Mouse (Mus musculus): ENCODE measurements around the gene Dpm2. TPM values are rescaled to one million over a fixed set of nuclear protein-coding genes. Genes with fewer than 3 reads are reported as not detected.

Dpm2 gene
- polyA plus RNA-seq, 1 experiment from 2014 or later, result 110 TPM

DNA sequence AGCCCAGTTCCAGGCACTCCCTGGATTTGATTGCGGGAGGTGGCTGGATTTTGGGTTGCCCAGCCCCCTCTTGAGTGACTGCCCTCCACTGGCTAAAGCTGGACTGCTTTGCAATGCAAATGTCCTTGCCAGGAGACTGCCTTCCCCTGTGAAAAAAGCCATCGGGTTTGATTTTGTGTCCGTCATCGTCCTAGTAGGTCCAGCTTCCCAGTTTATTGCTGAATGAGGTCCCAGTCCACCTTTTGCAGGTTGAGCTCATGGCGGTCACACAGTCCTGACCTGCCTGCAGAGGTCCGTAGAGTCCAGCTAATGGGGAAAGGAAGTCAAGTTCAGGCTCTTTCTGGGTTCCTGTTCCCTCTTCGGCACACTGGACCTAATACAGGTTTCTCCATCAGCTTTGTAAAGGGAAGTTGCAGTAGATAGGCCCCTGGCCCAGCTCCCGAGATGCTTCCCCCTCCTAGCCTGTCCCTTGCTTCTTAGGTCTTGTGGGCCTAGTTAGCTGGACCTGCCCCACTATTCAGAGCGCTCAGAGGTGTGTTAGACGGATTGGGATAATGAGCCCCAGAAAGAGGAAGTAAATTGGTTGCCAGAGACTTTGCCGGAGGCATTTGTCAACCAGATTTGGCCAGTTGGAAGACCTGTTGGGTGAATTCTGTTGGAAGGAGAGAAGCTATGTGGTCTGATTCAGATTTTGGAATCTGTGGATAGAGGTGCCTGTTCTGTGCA is 33.9 kb upstream of the Dpm2 start:
- Histone ChIP-seq H3K36me3 (replicated peaks) (no peaks in the 10 kb centered on the region), H3K9ac (peak overlapping the region; percentile 87), H3K27ac (peak overlapping the region; percentile 43; the same call in 1 of the 2 replicates), H3K9me3 (no peaks in the 10 kb centered on the region), H3K4me3 (replicated peaks) (peak overlapping the region; percentile 93), H3K27me3 (no peaks in the 10 kb centered on the region), H3K4me2 (peak overlapping the region; percentile 80), H3K4me1 (peaks cover 63% of the 10 kb centered on the region)
- no peak for ATAC-seq (ENCODE audit: low FRiP score)
- WGBS, result 3% methylated on average over 11 of the region's 11 CpGs

DNA sequence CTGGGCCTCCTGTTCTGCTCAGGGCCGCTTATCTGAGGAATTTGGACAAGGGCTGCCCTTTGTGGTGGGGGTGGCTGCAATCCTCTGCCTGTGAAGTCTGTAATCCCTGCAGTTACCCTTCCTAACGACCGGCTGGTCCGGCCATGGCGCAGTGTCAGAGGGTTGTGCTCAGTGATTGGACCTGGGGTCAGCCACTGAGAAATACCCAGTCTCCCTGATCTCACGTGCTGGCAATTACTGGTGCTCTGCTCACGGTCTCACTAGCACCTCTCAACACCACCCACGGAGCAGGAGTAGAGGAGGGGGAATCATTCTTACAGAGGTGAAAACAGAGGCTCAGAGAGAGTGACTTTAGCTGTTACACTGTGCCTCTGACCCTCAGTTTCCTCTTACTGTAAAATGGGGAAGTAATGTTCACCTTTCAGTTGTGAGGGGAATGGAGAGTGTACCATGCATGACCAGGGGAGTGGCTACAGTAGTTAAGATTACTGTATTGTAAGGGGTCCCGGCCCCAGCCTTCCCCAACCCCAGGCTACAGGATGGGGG is 33.2 kb upstream of the Dpm2 start:
- H3K27ac ChIP-seq, result 0 out of 2 replicates have a peak overlapping the region, but pooled peaks have one; percentile 43
- peak overlapping the region; percentile 80 for H3K4me2 ChIP-seq
- H3K27me3 ChIP-seq, result no peaks in the 10 kb centered on the region
- no peaks in the 10 kb centered on the region for H3K9me3 ChIP-seq
- peaks cover 66% of the 10 kb centered on the region for H3K4me1 ChIP-seq
- peak overlapping the region; percentile 93 for H3K4me3 ChIP-seq (replicated peaks)
- 9% methylated on average over 9 of the region's 9 CpGs for WGBS
- no peaks in the 10 kb centered on the region for H3K36me3 ChIP-seq (replicated peaks)
- peak overlapping the region; percentile 87 for H3K9ac ChIP-seq
- no peak for ATAC-seq (ENCODE audit: low FRiP score)

DNA sequence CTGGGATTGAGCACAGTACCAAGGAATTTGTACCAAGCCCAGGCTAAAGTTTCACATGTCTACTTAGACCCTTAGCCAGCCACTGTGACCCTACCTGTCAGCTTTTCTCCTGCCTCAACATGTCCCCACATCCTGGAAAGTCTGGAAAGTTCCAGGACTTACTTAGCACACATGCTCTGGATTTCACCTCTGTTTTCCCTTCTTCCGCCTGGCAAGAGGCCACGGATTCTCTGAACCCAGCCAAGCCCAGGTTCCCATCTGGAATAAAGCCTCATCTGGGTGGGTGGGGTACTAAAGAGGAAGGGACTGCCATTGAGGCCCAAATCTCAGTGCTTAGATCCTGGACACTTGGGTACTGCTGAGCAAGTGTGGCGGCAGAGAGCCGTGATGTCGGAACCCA is 32.7 kb upstream of the Dpm2 start:
- Histone ChIP-seq H3K4me3 (replicated peaks) (peak overlapping the region; percentile 93), H3K36me3 (replicated peaks) (no peaks in the 10 kb centered on the region), H3K27ac (no peak overlapping the region), H3K27me3 (no peaks in the 10 kb centered on the region), H3K9ac (peak overlapping the region; percentile 87; the same call in 1 of the 2 replicates), H3K4me2 (peak overlapping the region; percentile 80), H3K4me1 (peaks cover 68% of the 10 kb centered on the region), H3K9me3 (no peaks in the 10 kb centered on the region)
- WGBS, result 86% methylated on average over 5 of the region's 5 CpGs
- no peak for ATAC-seq (ENCODE audit: low FRiP score)

DNA sequence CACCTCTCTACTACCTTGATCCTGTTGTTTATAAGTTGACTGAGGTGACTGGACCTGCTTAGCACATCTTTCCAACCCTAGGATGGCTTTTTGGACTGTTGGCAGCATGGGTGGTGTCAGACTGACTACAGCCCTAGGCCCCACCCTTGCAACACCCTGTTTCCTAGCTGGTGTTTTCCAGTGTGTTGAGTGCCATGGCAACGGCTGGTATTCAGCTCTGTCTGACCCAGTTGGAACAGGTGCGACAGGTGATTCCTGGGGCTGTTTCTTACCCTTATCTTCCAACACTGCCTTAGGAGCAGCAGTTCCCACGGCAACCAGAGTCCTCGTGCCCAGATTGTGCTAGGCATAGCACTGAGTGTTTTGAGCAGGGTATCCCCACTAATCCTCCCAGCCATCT is 32.2 kb upstream of the Dpm2 start:
- Histone ChIP-seq H3K4me3 (replicated peaks) (no peak overlapping the region), H3K9me3 (no peaks in the 10 kb centered on the region), H3K9ac (no peak overlapping the region), H3K27me3 (no peaks in the 10 kb centered on the region), H3K4me1 (peaks cover 68% of the 10 kb centered on the region), H3K4me2 (0 out of 2 replicates have a peak overlapping the region, but pooled peaks have one; percentile 80), H3K27ac (no peak overlapping the region), H3K36me3 (replicated peaks) (no peaks in the 10 kb centered on the region)
- 75% methylated on average over 4 of the region's 4 CpGs for WGBS
- no peak for ATAC-seq (ENCODE audit: low FRiP score)

DNA sequence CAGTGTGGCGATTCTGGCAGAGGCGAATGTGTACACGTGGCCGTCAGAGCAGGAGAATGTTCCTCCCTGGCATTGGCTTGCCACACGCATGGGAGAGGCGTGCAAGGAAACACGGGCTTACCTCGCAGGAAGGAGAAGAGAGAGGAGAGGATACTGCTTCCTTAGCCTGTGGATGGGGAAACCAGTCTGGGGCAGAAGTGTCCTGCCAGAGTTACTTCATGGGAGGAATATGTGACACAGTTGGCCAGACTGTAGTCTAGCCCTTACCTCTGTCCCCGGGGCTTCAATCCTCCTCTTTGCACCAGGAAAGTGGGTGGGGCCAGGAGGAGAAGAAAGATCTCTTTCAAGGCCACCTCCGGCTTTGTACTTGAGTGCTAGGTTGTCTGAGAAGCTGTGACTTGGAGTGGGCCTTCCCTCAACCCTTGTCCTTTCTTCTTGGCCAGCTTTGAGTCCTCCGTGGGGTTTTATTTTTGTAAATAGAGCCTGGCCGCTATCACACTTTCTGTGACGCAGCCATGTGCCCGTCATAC is 31.1 kb upstream of the Dpm2 start:
- Histone ChIP-seq H3K27me3 (no peaks in the 10 kb centered on the region), H3K4me2 (no peak overlapping the region), H3K36me3 (replicated peaks) (no peaks in the 10 kb centered on the region), H3K4me3 (replicated peaks) (no peak overlapping the region), H3K27ac (no peak overlapping the region), H3K9ac (no peak overlapping the region), H3K9me3 (no peaks in the 10 kb centered on the region), H3K4me1 (peaks cover 59% of the 10 kb centered on the region)
- ATAC-seq (ENCODE audit: low FRiP score), result no peak
- 80% methylated on average over 14 of the region's 14 CpGs for WGBS

DNA sequence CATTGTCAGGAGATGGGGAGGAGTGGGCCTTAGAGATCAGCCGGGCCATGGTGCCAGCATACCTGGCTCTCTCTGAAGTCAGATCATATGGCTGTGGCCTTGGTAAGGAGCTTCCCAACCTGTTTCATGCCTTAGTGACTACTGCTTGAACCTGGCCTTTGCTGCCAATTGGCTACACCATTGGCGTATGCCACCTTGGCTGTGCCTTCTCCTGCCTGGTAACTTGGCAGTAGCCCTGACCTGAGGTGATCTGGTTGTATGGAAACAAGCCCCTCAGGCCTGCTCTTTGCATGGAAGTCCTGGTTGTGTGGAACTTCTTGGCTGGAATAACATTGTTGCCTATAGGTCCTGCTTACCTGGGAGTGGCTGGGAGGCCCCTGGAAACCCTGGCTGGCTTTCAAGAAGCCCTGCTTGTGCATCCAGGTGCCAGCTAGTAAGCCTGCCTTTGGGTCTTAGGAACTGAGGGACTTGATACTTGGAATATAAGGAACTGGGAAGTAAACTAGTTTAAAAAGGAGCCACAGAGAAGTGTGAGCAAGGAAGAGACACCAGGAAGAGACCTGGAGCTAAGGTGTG is 29.2 kb upstream of the Dpm2 start:
- Histone ChIP-seq H3K9ac (no peak overlapping the region), H3K9me3 (no peaks in the 10 kb centered on the region), H3K4me2 (no peak overlapping the region), H3K27ac (no peak overlapping the region), H3K4me1 (peaks cover 48% of the 10 kb centered on the region), H3K4me3 (replicated peaks) (no peak overlapping the region), H3K36me3 (replicated peaks) (no peaks in the 10 kb centered on the region), H3K27me3 (no peaks in the 10 kb centered on the region)
- 80% methylated on average over 2 of the region's 2 CpGs for WGBS
- no peak for ATAC-seq (ENCODE audit: low FRiP score)

DNA sequence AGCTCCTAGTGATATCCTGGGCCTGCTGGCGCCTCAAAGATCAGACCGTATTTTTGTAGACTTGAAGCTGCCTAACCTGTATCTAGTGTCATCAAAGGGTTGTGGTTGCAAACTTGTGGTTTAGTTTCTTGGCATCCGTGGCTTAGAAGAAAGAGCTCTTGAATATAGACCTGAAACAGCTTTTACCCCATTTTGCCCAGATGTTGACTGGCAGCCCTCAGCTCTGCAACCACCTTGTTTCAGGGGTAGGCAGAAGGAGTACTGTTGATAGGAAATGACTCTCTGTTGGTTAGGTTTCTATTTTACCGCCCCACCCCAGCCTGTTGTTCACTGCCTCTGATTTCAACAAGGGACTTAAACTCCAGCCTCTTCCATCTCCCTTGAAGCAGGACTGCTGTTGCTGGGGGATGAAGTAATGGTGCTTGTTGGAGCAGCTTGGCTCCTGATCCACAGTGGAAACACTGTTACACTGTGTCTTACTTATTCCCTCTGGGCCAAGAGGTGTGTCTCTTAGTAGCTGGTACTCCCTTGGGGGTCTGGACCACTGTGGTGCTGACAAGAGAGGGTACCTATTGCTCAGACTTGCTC is 28.6 kb upstream of the Dpm2 start:
- Histone ChIP-seq H3K9me3 (no peaks in the 10 kb centered on the region), H3K4me1 (peaks cover 43% of the 10 kb centered on the region), H3K4me3 (replicated peaks) (no peak overlapping the region), H3K36me3 (replicated peaks) (no peaks in the 10 kb centered on the region), H3K9ac (no peak overlapping the region), H3K4me2 (no peak overlapping the region), H3K27ac (no peak overlapping the region), H3K27me3 (no peaks in the 10 kb centered on the region)
- WGBS, result 96% methylated on average over 4 of the region's 4 CpGs
- ATAC-seq (ENCODE audit: low FRiP score), result no peak

DNA sequence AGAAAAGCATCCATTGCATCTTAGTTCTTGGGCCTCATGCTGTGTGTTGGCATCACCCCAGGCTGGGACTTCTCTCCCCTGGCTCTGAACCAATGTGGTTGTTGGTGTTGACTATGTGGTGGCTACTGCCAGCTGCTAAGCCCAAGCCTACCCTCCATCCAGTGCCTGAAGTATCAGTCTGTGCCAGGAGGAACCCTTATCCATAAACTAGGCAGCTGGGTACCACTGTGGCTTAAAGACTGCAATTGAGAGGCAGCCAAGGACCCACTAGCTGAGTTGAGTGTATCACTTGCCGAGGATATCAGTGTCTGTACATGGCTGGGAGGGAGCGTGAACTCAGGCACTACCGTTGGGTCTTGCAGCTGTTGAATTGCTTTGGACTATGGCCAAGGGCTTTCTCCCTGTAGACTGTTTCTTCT is 27.6 kb upstream of the Dpm2 start:
- no peak for ATAC-seq (ENCODE audit: low FRiP score)
- peaks cover 36% of the 10 kb centered on the region for H3K4me1 ChIP-seq

DNA sequence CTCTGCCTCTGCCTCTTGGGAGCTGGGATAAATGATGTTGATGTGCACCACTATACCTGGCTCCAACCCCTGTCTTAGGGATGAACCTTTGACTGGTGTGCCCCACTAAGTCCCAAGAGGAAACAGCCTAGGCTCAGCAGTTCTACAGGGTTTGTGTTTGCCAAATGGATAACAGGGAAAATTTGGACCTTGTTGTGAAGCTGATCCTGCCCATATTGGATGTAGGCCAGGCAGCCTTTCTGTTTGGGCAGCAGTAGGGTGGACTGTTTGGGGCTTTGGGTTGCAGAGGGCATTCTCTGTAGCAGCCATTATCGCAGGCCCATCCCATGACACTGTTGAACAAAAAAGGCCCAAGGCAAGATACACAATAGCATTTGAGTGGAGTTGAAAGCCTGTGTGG is 23.7 kb upstream of the Dpm2 start:
- Histone ChIP-seq H3K4me3 (replicated peaks) (no peak overlapping the region), H3K9ac (no peak overlapping the region), H3K4me1 (peaks cover 14% of the 10 kb centered on the region), H3K9me3 (no peaks in the 10 kb centered on the region), H3K27me3 (no peaks in the 10 kb centered on the region), H3K27ac (no peak overlapping the region), H3K4me2 (no peak overlapping the region), H3K36me3 (replicated peaks) (no peaks in the 10 kb centered on the region)
- WGBS, result 70% methylated on average over 1 of the region's 1 CpGs
- no peak for ATAC-seq (ENCODE audit: low FRiP score)

More for the DNA sequence above, 27.6 kb upstream of the Dpm2 start:
- no peaks in the 10 kb centered on the region for H3K27me3 ChIP-seq
- no peak overlapping the region for H3K9ac ChIP-seq
- no peak overlapping the region for H3K4me3 ChIP-seq (replicated peaks)
- no peaks in the 10 kb centered on the region for H3K9me3 ChIP-seq
- H3K36me3 ChIP-seq (replicated peaks), result no peaks in the 10 kb centered on the region
- 96% methylated on average over 3 of the region's 3 CpGs for WGBS
- no peak overlapping the region for H3K27ac ChIP-seq
- no peak overlapping the region for H3K4me2 ChIP-seq

DNA sequence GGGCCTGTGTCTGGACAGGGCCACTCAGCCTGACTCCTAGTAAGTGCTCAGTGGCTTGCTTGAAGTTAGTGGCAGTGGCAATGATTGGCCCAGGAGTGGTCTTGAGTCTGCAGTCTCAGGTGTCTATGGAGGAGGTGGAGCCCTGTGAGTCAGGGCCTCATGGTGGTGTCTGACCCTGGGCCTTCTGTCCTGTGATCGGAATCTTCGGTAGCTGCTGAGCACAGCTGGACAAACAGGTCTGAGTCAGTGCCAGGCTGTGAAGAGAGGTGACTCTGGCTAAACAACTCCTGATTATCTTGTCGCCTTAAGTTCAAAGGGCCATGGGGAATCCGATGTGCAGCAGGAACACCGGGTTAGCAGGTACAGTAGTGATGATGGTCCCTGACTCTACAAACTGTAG is 23.3 kb upstream of the Dpm2 start:
- Histone ChIP-seq H3K4me2 (no peak overlapping the region), H3K9me3 (no peaks in the 10 kb centered on the region), H3K9ac (no peak overlapping the region), H3K27me3 (no peaks in the 10 kb centered on the region), H3K36me3 (replicated peaks) (no peaks in the 10 kb centered on the region), H3K4me1 (peaks cover 11% of the 10 kb centered on the region), H3K27ac (no peak overlapping the region), H3K4me3 (replicated peaks) (no peak overlapping the region)
- 93% methylated on average over 5 of the region's 5 CpGs for WGBS
- ATAC-seq (ENCODE audit: low FRiP score), result no peak

DNA sequence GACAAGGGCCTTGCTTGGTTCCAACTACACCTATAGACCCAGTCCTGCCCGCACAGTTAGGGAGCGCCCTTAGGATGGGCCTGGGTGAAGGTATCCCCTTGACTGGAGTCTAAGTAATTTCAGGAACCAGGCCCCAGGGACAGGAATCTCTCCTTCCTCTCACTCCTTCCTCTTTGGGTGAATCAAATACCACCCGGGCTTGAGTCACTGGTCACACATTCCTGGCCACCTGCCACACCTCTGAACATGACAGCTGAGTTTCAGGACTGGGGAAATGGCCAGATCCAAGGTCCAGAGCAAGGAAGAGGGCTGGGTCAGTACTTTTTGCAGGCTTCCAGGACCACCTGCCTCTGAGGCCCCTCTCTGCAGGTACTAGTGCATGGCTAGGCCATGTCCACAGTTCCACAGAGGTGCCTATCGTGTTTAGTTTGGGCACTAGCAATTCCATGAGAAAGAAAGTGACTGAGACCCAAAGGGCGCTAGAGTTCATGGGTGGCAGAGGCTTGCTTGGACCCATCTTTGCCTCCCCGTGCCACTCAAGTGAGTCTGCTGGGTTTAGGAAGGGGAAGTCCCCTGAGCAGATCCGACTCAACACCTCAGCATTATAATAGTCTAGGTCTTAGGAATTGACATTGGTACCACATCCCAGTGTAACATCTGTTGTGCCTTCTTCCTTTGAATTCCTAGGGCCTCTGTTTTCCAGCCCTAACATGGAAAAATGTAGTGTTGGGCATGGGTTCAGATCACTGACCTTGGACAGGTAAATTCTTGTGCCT is 22.5 kb upstream of the Dpm2 start:
- Histone ChIP-seq H3K27ac (no peak overlapping the region), H3K4me3 (replicated peaks) (no peak overlapping the region), H3K4me1 (peaks cover 9% of the 10 kb centered on the region), H3K4me2 (no peak overlapping the region), H3K36me3 (replicated peaks) (no peaks in the 10 kb centered on the region), H3K27me3 (no peaks in the 10 kb centered on the region), H3K9me3 (no peaks in the 10 kb centered on the region), H3K9ac (no peak overlapping the region)
- ATAC-seq (ENCODE audit: low FRiP score), result no peak
- 91% methylated on average over 7 of the region's 7 CpGs for WGBS

DNA sequence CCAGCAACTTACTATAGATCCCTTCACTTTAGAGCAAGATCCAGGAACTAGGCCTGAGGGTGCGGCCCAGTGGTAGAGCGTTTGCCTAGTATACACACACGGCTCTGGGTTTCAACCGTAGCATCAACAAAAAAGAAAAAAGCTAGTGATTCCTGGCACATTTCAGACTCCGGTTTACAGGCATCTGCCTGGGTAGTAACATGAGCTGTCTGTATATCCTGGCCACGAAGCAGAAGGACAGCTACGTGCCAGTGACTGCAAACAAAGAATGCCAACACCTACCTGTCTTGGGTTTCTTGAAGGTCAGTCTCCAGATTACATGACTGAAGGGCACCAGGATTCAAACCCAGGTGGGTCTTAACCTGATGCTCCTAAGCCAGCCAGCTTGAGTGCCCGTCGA is 21.5 kb upstream of the Dpm2 start:
- H3K4me2 ChIP-seq, result no peak overlapping the region
- no peaks in the 10 kb centered on the region for H3K9me3 ChIP-seq
- WGBS, result 89% methylated on average over 9 of the region's 9 CpGs
- no peak overlapping the region for H3K9ac ChIP-seq
- H3K4me1 ChIP-seq, result peaks cover 9% of the 10 kb centered on the region
- no peak for ATAC-seq (ENCODE audit: low FRiP score)
- no peaks in the 10 kb centered on the region for H3K36me3 ChIP-seq (replicated peaks)
- no peaks in the 10 kb centered on the region for H3K27me3 ChIP-seq
- H3K27ac ChIP-seq, result no peak overlapping the region
- no peak overlapping the region for H3K4me3 ChIP-seq (replicated peaks)
